Mouse (Mus musculus) midbrain, embryonic 11.5 days (tissue): ENCODE results near the gene Shank2. TPM values are rescaled to one million over a fixed set of nuclear protein-coding genes. Genes with fewer than 3 reads are reported as not detected.

Source experiments
- ATAC-seq: fragments of 200-750 bp; cut with Nextera tagmentation; 2 replicates; pipeline ENCODE4 v1.8.0; 2017; ENCODE audit warnings: moderate TSS enrichment, moderate library complexity; ENCODE audit not compliant: low FRiP score
- DNase-seq: peaks from one replicate; pipeline ENCODE4 v3.0.0; 2015; ENCODE audit warnings: low spot score; ENCODE audit errors: missing footprints
- H3K27ac ChIP-seq: fragments of 300-500 bp; sonication (generic); 2 replicates; pipeline ENCODE4 v1.5.1; 2014; ENCODE audit warnings: low read depth, low read length
- H3K27me3 ChIP-seq: fragments of 300-500 bp; sonication (generic); 2 replicates; pipeline ENCODE4 v1.6.1; 2014; ENCODE audit warnings: mild to moderate bottlenecking, low read length, moderate library complexity, mixed read lengths; ENCODE audit not compliant: control insufficient read depth, insufficient read depth
- H3K36me3 ChIP-seq: fragments of 300-500 bp; sonication (generic); 2 replicates; pipeline ENCODE4 v1.6.1; 2014; ENCODE audit warnings: mild to moderate bottlenecking, low read length, moderate library complexity, mixed read lengths; ENCODE audit not compliant: control insufficient read depth, insufficient read depth
- H3K4me1 ChIP-seq: fragments of 300-500 bp; sonication (generic); 2 replicates; pipeline ENCODE4 v1.6.1; 2014; ENCODE audit warnings: low read length; ENCODE audit not compliant: control insufficient read depth, insufficient read depth
- H3K4me2 ChIP-seq: fragments of 300-500 bp; sonication (generic); 2 replicates; pipeline ENCODE4 v1.6.1; 2014; ENCODE audit warnings: mild to moderate bottlenecking, moderate library complexity
- H3K4me3 ChIP-seq: fragments of 300-500 bp; sonication (generic); 2 replicates; pipeline ENCODE4 v1.5.1; 2014; ENCODE audit warnings: low read depth, low read length
- H3K9ac ChIP-seq: fragments of 300-500 bp; sonication (generic); 2 replicates; pipeline ENCODE4 v1.6.1; 2014; ENCODE audit warnings: low read length
- H3K9me3 ChIP-seq: fragments of 300-500 bp; sonication (generic); 2 replicates; pipeline ENCODE4 v1.6.1; 2016; ENCODE audit warnings: low read length; ENCODE audit not compliant: control insufficient read depth
- WGBS: fragments of 180-500 bp; shearing (Covaris S2); extraction: QIAGEN DNeasy Blood & Tissue Kit; methylation state at CpG from one replicate; pipeline ENCODE4 v1.1.7; 2014; 5-methylcytosine and 5-hydroxymethylcytosine counted together
- polyA plus RNA-seq: library from polyadenylated mRNA; unstranded; fragments of >200 nt; fragmentation: Nextera tagmentation; extraction: Ambion mirVana; gene quantifications from 2 replicates; pipeline ENCODE4 v1.2.1, GENCODE M21; 2014

The Shank2 gene
- polyA plus RNA-seq, 1 experiment from 2014 or later = 2.2 TPM

DNA sequence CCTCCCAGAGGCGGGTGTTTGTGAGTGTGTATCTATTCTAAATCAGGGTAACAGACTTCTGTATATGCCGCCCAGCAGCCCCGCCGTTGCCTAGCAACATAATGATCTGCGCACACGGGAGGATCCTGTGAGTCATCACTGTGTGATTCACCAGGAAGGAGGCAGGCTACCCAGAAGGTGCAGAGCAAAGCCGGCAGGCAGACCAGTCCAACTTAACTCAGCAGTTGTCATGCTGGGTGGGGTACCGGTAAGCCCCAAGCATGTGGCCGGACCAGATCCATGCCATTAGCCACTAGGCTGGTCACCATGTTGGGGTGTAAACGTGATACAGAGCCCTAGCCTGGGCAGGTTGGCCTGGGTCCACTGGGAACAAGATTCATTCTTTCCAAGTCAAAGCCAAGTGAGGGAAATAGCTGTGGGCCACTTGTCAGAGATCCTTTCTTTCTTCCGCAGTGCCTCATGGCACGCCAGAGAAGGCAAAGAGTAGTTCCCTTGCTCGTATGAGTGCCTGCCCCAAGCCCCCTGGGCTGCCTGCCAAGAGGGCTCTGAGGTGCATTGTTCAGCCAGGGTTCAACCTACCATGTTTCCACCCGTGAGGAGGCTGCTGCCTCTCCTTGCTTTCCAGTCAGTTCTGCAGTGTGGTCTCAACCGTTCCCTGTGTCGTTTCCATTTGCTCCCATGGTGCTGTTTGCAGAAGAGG, 416.1 kb downstream of the Shank2 start:
- Histone ChIP-seq H3K9ac (0 out of 2 replicates have a peak overlapping the region, but pooled peaks have one; percentile 27), H3K9me3 (no peaks in the 10 kb centered on the region), H3K27ac (no peak overlapping the region; the same call in 1 of the 2 replicates), H3K4me2 (no peak overlapping the region), H3K4me3 (no peak overlapping the region), H3K4me1 (peaks cover 16% of the 10 kb centered on the region), H3K27me3 (no peaks in the 10 kb centered on the region), H3K36me3 (no peaks in the 10 kb centered on the region)
- WGBS = 56% methylated on average over 16 of the region's 16 CpGs
- DNase-seq = peak; percentile 82
- peak; percentile 61 for ATAC-seq

DNA sequence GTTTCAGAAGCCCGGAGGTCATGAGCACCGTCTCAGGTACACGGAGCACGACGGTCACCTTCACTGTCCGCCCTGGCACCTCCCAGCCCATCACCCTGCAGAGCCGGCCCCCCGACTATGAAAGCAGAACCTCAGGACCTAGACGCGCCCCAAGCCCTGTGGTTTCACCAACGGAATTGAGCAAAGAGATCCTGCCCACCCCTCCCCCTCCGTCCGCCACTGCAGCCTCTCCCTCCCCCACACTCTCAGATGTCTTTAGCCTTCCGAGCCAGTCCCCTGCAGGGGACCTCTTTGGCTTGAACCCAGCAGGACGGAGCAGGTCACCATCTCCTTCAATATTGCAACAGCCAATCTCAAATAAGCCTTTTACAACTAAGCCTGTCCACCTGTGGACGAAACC, 418.8 kb downstream of the Shank2 start:
- Histone ChIP-seq H3K36me3 (no peaks in the 10 kb centered on the region), H3K4me2 (no peak overlapping the region), H3K27ac (no peak overlapping the region), H3K27me3 (no peaks in the 10 kb centered on the region), H3K9me3 (no peaks in the 10 kb centered on the region), H3K4me3 (no peak overlapping the region), H3K4me1 (peaks cover 16% of the 10 kb centered on the region), H3K9ac (no peak overlapping the region)
- DNase-seq (no peak), ATAC-seq (no peak)
- 23% methylated on average over 16 of the region's 16 CpGs for WGBS

DNA sequence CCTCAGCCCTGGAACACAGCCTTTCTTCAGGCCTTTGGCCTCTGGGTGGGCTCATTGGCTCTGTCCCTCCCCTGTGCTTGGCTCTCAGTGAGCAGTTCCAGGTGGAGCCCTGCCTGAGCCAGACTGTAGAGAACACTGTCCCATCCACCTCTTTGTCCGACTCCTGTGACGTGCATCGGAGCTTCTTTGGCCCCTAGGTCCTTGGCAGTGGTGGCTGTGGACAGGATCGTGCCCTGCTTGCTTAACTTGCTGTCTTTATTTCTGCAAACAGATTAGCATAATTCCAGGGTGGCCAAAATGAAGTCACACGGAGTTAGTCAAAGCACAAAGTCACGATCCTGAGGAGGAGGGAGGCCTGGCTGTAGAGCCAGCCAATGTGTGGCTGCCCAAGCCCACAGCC, 419.8 kb downstream of the Shank2 start:
- Histone ChIP-seq H3K9ac (no peak overlapping the region), H3K36me3 (no peaks in the 10 kb centered on the region), H3K4me2 (no peak overlapping the region), H3K4me1 (peaks cover 16% of the 10 kb centered on the region), H3K9me3 (no peaks in the 10 kb centered on the region), H3K27ac (no peak overlapping the region), H3K4me3 (no peak overlapping the region), H3K27me3 (no peaks in the 10 kb centered on the region)
- 56% methylated on average over 6 of the region's 6 CpGs for WGBS
- DNase-seq (no peak), ATAC-seq (no peak)

DNA sequence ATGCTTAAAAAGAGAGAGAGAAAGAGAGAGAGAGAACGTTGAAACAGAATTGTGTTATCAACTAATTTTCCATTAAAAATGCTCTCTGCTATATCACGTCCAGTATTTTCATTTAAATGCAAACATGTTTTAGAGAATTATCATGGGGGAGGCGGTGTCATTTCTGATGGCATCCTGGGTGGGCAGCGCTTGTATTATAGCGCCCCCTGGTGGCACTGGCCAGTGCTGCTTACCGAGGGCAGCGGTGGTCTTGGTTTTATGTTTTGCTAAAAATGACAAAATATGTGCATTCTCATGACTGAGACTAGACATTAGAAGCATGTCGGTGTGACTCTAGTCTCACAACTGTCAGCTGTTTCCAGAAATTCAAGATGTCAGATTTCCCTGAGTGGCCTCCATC, 424.2 kb downstream of the Shank2 start:
- Histone ChIP-seq H3K27ac (no peak overlapping the region), H3K27me3 (no peaks in the 10 kb centered on the region), H3K4me3 (no peak overlapping the region), H3K9me3 (no peaks in the 10 kb centered on the region), H3K4me1 (no peaks in the 10 kb centered on the region; the same call in 1 of the 2 replicates), H3K4me2 (no peak overlapping the region), H3K9ac (no peak overlapping the region), H3K36me3 (no peaks in the 10 kb centered on the region)
- peak; percentile 96 for DNase-seq
- 9% methylated on average over 8 of the region's 8 CpGs for WGBS
- ATAC-seq = no peak

DNA sequence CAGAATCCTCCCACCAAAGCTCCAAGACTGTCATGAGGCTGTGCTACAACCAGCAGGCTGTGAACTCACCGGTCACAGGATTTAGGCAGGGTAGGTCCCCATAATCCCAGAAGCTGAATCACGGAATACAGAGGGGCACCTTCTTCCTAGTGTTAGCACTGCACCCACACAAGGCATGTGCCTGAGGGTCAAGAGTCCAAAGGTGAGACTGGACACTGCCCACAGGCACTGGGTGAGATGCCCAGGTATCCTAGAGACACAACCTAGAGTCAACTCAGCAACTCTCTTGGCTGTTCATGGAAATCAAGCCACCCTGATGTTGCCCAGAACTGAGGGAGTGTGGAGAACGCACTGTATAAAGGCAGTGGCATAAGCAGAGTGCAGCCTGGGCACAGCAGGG, 424.9 kb downstream of the Shank2 start:
- H3K27me3 ChIP-seq = no peaks in the 10 kb centered on the region
- 86% methylated on average over 3 of the region's 3 CpGs for WGBS
- no peak overlapping the region for H3K9ac ChIP-seq
- H3K4me1 ChIP-seq = no peaks in the 10 kb centered on the region
- DNase-seq (no peak), ATAC-seq (no peak)
- H3K4me2 ChIP-seq = no peak overlapping the region
- H3K9me3 ChIP-seq = no peaks in the 10 kb centered on the region
- H3K27ac ChIP-seq = no peak overlapping the region
- no peak overlapping the region for H3K4me3 ChIP-seq
- no peaks in the 10 kb centered on the region for H3K36me3 ChIP-seq

DNA sequence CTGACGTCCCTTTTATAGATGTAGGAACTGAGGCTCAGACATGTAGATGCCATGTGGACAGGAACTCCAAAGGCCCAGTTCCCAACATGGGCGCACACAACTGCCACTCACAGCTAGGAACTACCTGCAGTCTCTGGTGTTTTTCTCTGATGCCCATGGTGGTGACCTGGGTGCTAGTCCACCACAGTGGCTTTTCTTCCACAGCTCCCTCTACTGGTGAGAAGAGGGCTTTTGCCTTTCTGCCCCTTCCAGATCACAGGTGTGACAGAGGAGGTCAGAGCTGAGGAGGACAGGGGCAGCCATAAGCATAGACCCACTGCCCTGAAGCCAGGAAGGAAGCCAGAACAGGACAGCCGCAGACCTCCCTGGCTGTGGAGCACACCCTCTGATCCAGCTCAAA, 425.7 kb downstream of the Shank2 start:
- Histone ChIP-seq H3K4me1 (no peaks in the 10 kb centered on the region), H3K4me2 (no peak overlapping the region), H3K36me3 (no peaks in the 10 kb centered on the region), H3K9me3 (no peaks in the 10 kb centered on the region), H3K27me3 (no peaks in the 10 kb centered on the region), H3K9ac (no peak overlapping the region), H3K4me3 (no peak overlapping the region), H3K27ac (no peak overlapping the region)
- DNase-seq (no peak), ATAC-seq (no peak)
- 79% methylated on average over 3 of the region's 3 CpGs for WGBS

DNA sequence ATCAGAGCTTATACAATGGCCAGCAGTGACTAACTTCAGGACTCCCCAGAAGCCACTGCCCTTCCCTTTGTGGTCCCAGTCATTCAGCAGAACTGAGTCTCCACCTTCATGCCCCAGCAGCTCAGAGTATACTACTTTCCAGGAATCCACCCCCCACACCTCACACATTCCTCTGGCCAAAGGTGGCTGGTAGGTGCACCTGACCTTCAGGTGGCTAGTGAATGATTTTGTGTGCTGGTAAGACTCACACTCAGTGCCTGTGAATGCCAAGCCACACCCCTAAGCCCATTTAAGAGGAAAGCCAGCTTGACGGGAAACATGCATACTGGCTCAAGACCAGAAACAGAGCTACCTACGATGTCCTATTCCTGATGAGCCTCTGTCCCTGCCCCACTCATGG, 431.2 kb downstream of the Shank2 start:
- no peak overlapping the region for H3K27ac ChIP-seq
- H3K9me3 ChIP-seq = no peaks in the 10 kb centered on the region
- DNase-seq = no peak
- no peak overlapping the region for H3K9ac ChIP-seq
- no peaks in the 10 kb centered on the region for H3K27me3 ChIP-seq
- peaks cover 10% of the 10 kb centered on the region; the same call in 1 of the 2 replicates for H3K36me3 ChIP-seq
- H3K4me3 ChIP-seq = no peak overlapping the region
- WGBS = 93% methylated on average over 2 of the region's 2 CpGs
- ATAC-seq = no peak
- H3K4me1 ChIP-seq = no peaks in the 10 kb centered on the region
- H3K4me2 ChIP-seq = no peak overlapping the region

DNA sequence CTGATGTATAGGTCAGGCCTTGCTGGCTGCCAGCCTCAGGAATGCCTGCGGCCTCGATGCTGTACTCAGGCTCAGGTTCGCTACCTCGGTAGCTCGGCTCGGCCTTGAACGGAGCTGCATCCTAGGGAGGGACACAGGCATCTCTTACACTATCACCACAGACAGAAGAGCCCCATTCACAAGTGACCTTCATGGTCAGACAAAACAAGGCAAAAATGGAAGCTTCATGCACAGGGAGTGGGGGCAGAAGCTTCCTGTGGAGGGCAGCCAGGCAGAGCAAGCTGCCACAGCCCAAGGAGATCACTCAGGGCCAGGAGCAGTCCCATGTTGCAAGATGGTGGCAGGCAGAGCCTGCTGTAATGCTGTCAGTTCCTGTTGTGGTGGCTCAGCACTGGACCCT, 437.1 kb downstream of the Shank2 start:
- Histone ChIP-seq H3K4me3 (no peak overlapping the region), H3K9me3 (no peaks in the 10 kb centered on the region), H3K27ac (no peak overlapping the region), H3K9ac (no peak overlapping the region), H3K36me3 (peaks cover 37% of the 10 kb centered on the region), H3K4me2 (no peak overlapping the region), H3K27me3 (no peaks in the 10 kb centered on the region), H3K4me1 (no peaks in the 10 kb centered on the region)
- ATAC-seq (no peak), DNase-seq (no peak)
- 96% methylated on average over 7 of the region's 7 CpGs for WGBS

DNA sequence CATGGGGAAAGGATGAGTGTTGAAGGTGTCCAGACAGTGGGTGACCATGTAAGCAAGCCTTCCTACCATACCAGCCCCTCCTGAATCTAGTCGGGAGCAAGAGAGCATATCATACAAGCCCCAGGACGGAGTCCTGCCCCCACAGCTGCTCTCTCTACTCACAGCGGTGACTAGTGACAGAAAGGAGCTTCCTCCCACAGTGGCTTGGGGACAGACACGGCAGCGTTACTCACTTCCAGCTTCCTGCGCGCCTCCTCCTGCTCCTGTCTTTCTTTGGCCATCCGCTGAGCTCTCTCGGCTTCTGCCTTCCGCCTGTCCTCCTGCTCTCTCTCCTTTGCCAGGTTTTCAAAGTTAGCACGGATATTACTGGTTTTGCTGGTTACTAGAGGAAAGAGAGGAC, 439.7 kb downstream of the Shank2 start:
- ATAC-seq = no peak
- WGBS = 93% methylated on average over 11 of the region's 11 CpGs
- no peak overlapping the region for H3K27ac ChIP-seq

More for the DNA sequence above, 439.7 kb downstream of the Shank2 start:
- no peak for DNase-seq
- no peaks in the 10 kb centered on the region for H3K4me1 ChIP-seq
- no peak overlapping the region for H3K4me2 ChIP-seq
- H3K9ac ChIP-seq = no peak overlapping the region
- no peaks in the 10 kb centered on the region for H3K27me3 ChIP-seq
- no peaks in the 10 kb centered on the region for H3K9me3 ChIP-seq
- H3K36me3 ChIP-seq = peaks cover 53% of the 10 kb centered on the region
- H3K4me3 ChIP-seq = no peak overlapping the region
